Mouse (Mus musculus): ENCODE measurements around the gene Rsph3a.

DNA sequence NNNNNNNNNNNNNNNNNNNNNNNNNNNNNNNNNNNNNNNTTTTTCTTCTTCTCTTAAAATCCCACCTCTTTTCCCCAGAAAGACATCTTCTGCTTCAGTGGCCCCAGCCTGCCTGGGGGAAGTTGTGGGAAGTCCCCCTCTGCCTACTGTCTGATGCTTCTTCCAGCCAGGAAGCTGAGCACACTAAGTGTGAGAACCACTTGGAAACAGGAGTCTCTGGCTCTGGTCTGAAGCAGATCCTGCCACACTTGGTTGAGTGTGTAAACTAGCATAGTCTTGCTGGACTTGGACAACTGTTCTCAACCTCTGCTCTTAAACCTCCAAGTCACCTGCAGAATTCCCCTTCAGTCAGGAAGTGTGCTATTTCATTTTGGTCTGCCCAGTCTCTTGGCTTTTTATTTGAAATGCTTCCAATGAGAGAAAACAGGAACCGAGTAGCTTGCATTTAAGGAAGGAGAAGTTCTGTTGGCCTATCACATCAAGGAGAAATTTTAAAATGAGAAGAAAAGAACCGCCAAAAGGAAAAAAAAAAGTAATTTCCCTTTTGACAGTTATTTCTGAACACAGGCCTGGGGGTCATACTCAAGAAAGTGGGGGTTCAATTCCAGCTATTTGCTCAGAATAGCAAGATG, 30.7 kb upstream of the Rsph3a start:
- TF ChIP-seq CTCF (IDR thresholded peaks at IDR 0.05; ENCODE audit: borderline replicate concordance, control insufficient read depth, extremely low read depth, insufficient read depth, low read length, poor library complexity): no peak
- no peak for TF ChIP-seq POLR2A (IDR thresholded peaks at IDR 0.05; ENCODE audit: control insufficient read depth, extremely low read depth, insufficient read depth, low read length, poor library complexity)
